Mouse (Mus musculus) olfactory bulb, adult 2 months (tissue): ENCODE measurements around the gene Col4a2.
A peak's percentile ranks its signal among the peaks of the same experiment; 100 is the strongest.

Source experiments
- CTCF ChIP-seq: fragments of 200-500 bp; IDR thresholded peaks from 2 replicates; pipeline ENCODE4 v1.5.1; 2012; ENCODE audit warnings: low read depth, mild to moderate bottlenecking, low read length, moderate library complexity; ENCODE audit not compliant: insufficient read depth
- POLR2A ChIP-seq: fragments of 200-500 bp; IDR thresholded peaks from 2 replicates; pipeline ENCODE4 v1.6.1; 2012; ENCODE audit warnings: mild to moderate bottlenecking, low read depth, low read length, moderate library complexity; ENCODE audit not compliant: insufficient read depth

DNA sequence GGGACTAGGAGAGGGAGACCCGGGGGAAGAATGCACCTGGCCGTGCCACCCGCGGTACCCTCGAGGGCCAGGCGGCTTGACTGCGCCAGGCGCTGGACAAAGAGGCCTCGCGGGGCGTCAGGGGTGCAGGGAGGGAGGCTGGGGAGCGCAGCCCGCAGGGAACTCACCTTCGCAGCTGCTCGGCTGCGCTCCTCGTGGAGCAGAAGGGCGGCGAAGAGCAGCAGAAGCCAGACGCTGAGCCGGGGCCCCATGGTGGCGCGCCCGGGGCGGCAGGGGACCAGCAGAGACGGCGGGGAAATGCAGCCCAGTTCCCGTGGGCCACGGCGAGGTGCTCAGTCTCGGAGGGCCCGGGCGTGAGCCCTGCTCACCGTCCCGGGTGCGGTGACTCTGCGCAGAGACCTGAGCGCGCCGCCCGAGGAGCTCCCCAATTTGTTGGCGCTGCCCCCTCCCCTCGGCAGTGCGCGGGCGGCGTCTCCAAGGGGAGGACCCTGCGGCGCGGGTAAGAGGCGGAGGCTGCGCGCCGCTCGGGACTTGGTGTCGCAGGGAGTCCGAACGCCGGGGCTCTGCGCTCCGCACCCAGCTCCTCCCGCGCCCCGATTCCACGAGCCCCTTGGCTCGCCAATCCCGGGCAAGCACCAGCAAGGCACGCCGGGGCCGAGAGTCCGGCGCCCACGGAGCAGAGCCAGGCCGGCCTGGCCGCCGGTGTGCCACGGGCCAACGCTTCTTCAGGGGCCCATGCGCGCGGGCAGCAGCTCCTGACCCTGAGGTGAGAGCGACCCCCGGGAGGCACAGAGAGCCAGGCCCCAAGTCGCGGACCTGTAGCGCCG is at the start of gene Col4a2, which contains the start of gene Col4a1:
- TF ChIP-seq POLR2A (peak; percentile 43; the same call in 1 of the 2 replicates), CTCF (no peak)
